Mouse (Mus musculus) thymus, adult 2 months (tissue): Measurements from ENCODE around the gene Gsg1l.

ENCODE experiments used
- CTCF ChIP-seq: fragments of 200-500 bp; IDR thresholded peaks from 2 replicates; pipeline ENCODE4 v1.5.1; 2012; ENCODE audit warnings: mild to moderate bottlenecking, control low read depth, low read length, moderate library complexity, borderline replicate concordance; ENCODE audit not compliant: control insufficient read depth, poor library complexity, insufficient read depth; ENCODE audit errors: extremely low read depth
- POLR2A ChIP-seq: fragments of 200-500 bp; IDR thresholded peaks from 2 replicates; pipeline ENCODE4 v1.6.1; 2012; ENCODE audit warnings: mild to moderate bottlenecking, low read length, control low read depth, moderate library complexity; ENCODE audit not compliant: control insufficient read depth, poor library complexity, insufficient read depth; ENCODE audit errors: extremely low read depth

- TF ChIP-seq CTCF, result no peak
- TF ChIP-seq POLR2A, result no peak
Observed at GRCm38 (mm10) chr7:125887124-125887523, 195.1 kb downstream of the Gsg1l start.
